Mouse (Mus musculus) cortical plate, adult 2 months (tissue): Measurements from ENCODE around the gene Otog.

Experiments
- CTCF ChIP-seq: fragments of 200-500 bp; IDR thresholded peaks from 2 replicates; pipeline ENCODE4 v1.5.1; 2011; ENCODE audit warnings: mild to moderate bottlenecking, control low read depth, low read length; ENCODE audit not compliant: insufficient read depth; ENCODE audit errors: extremely low read depth
- POLR2A ChIP-seq: fragments of 200-500 bp; IDR thresholded peaks from 2 replicates; pipeline ENCODE4 v1.6.1; 2011; ENCODE audit warnings: mild to moderate bottlenecking, low read length, control low read depth; ENCODE audit not compliant: insufficient read depth; ENCODE audit errors: extremely low read depth

GRCm38 (mm10) chr7:46282276-46282675, 41.5 kb downstream of the Otog start:
- no peak for TF ChIP-seq CTCF
- TF ChIP-seq POLR2A: no peak
